Mouse (Mus musculus) liver, postnatal 0 days (tissue): ENCODE results near the gene Zfp423.

Source experiments
- CTCF ChIP-seq: sonication (generic); IDR thresholded peaks from 2 replicates; pipeline ENCODE4 v1.5.1; 2016; ENCODE audit warnings: antibody characterized with exemption, low read depth
- EP300 ChIP-seq: IDR thresholded peaks from 2 replicates; pipeline ENCODE4 v1.6.1; 2016; ENCODE audit warnings: antibody characterized with exemption, low read depth, mild to moderate bottlenecking

DNA sequence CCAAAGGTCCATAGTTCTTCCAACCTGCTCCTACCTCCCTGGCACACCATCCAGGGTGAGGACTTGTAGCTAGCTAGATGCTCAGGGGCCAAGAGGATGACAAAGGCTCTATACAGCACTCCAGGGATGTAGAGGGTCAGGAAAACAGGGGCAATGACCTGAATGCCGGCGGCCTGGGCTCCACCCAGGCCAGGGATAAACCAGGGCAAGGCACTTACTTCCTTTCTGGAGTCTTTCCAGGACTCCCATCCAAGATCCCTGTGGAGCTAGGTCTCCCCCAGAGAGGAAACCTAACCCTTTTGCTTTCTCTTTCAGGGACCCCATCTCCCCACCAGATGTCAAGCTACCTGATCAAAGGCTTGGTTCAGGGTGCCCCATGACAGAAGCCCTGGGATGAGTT is 30.5 kb downstream of the Zfp423 start:
- TF ChIP-seq EP300 (no peak), CTCF (no peak)
